ENCODE assay signal across 21 mouse cellular contexts in genomic region chr1:175082104-175082503, GRCm38 (mm10).
DNase-seq lines count a peak whose midpoint lies in the region; ATAC-seq and TF ChIP-seq lines count a peak whose summit lies in the region.
"Had no signal": no experiment of that assay in that cellular context is flagged by ENCODE, and none has a peak within 500 bp of the region (broad histone marks: within the 10 kb centered on the region; RNA-seq: fewer than 3 reads in every experiment).

No protein-coding gene starts in this region.

- H3K27me3 ChIP-seq in heart, embryonic 15.5 days, result no peaks in the 10 kb centered on the region
- H3K27me3 ChIP-seq in heart, adult 2 months (ENCODE audit: control insufficient read depth, insufficient read depth, low read length), result no peaks in the 10 kb centered on the region
- H3K27me3 ChIP-seq in liver, embryonic 15.5 days, result no peaks in the 10 kb centered on the region
- H3K27me3 ChIP-seq: embryonic facial prominence, embryonic 15.5 days; forebrain, embryonic 12.5 days; megakaryocyte, embryonic 14.5 days; neural tube, embryonic 12.5 days; Patski had no signal

- intact Hi-C loops in heart, adult 2 months (cut with DNase I), result no loop called here

- no peak overlapping the region for H3K9ac ChIP-seq in heart, embryonic 15.5 days
- no peak overlapping the region for H3K9ac ChIP-seq in heart, adult 2 months (ENCODE audit: low read depth, low read length)
- H3K9ac ChIP-seq in liver, embryonic 15.5 days, result no peak overlapping the region
- H3K9ac ChIP-seq: embryonic facial prominence, embryonic 15.5 days; forebrain, embryonic 12.5 days; neural tube, embryonic 12.5 days had no signal

- H3K4me3 ChIP-seq in heart, embryonic 15.5 days, result no peak overlapping the region
- H3K4me3 ChIP-seq in heart, adult 2 months, result no peak overlapping the region
- H3K4me3 ChIP-seq in liver, embryonic 15.5 days (replicated peaks), result no peak overlapping the region
- H3K4me3 ChIP-seq: embryonic facial prominence, embryonic 15.5 days; forebrain, embryonic 12.5 days; megakaryocyte, embryonic 14.5 days; neural tube, embryonic 12.5 days had no signal

- TF ChIP-seq POLR2A in heart, adult 2 months (IDR thresholded peaks at IDR 0.05; ENCODE audit: insufficient read depth, low read depth, low read length), result no peak

- no peaks in the 10 kb centered on the region for H3K9me3 ChIP-seq in heart, embryonic 15.5 days (replicated peaks)
- no peaks in the 10 kb centered on the region for H3K9me3 ChIP-seq in liver, embryonic 15.5 days (replicated peaks)
- H3K9me3 ChIP-seq: embryonic facial prominence, embryonic 15.5 days; forebrain, embryonic 12.5 days; megakaryocyte, embryonic 14.5 days; neural tube, embryonic 12.5 days had no signal

- no peak for TF ChIP-seq EP300 in heart, adult 2 months (IDR thresholded peaks at IDR 0.05; ENCODE audit: insufficient read depth, low read depth, low read length)

- no peaks in the 10 kb centered on the region for H3K36me3 ChIP-seq in heart, embryonic 15.5 days
- H3K36me3 ChIP-seq in heart, adult 2 months (ENCODE audit: control insufficient read depth, insufficient read depth, low read length), result no peaks in the 10 kb centered on the region
- no peaks in the 10 kb centered on the region for H3K36me3 ChIP-seq in liver, embryonic 15.5 days (replicated peaks)
- H3K36me3 ChIP-seq: embryonic facial prominence, embryonic 15.5 days; forebrain, embryonic 12.5 days; neural tube, embryonic 12.5 days had no signal

- TF ChIP-seq CTCF in heart, adult 2 months (IDR thresholded peaks at IDR 0.05), result no peak

- no peaks in the 10 kb centered on the region for H3K79me2 ChIP-seq in heart, adult 2 months (replicated peaks; ENCODE audit: control insufficient read depth, insufficient read depth, low read length)

- peak; percentile 83 for ATAC-seq in heart, embryonic 15.5 days (replicated peaks; ENCODE audit: insufficient number of reproducible peaks, insufficient read depth, low FRiP score, low read depth)
- peak; percentile 100 for ATAC-seq in liver, embryonic 15.5 days (ENCODE audit: insufficient read depth)
- ATAC-seq: activated CD4-positive, CD25-positive, alpha-beta regulatory T cell, adult 4 months; lung, postnatal 0 days; Patski had no signal

- H3K4me2 ChIP-seq in heart, embryonic 15.5 days, result no peak overlapping the region
- peak overlapping the region; percentile 27 for H3K4me2 ChIP-seq in liver, embryonic 15.5 days
- H3K4me2 ChIP-seq: embryonic facial prominence, embryonic 15.5 days; forebrain, embryonic 12.5 days; neural tube, embryonic 12.5 days had no signal

- H3K4me1 ChIP-seq in heart, embryonic 15.5 days (replicated peaks), result peaks cover 5% of the 10 kb centered on the region
- no peaks in the 10 kb centered on the region; the same call in 1 of the 2 replicates for H3K4me1 ChIP-seq in heart, adult 2 months (ENCODE audit: control insufficient read depth, insufficient read depth, low read length)
- peaks cover 11% of the 10 kb centered on the region for H3K4me1 ChIP-seq in liver, embryonic 15.5 days (replicated peaks)
- H3K4me1 ChIP-seq: embryonic facial prominence, embryonic 15.5 days; forebrain, embryonic 12.5 days; megakaryocyte, embryonic 14.5 days; neural tube, embryonic 12.5 days had no signal

- no peak overlapping the region for H3K27ac ChIP-seq in heart, embryonic 15.5 days
- H3K27ac ChIP-seq in heart, adult 2 months, result no peak overlapping the region
- H3K27ac ChIP-seq in liver, embryonic 15.5 days (replicated peaks), result peak overlapping the region; percentile 86
- H3K27ac ChIP-seq: embryonic facial prominence, embryonic 15.5 days; forebrain, embryonic 12.5 days; neural tube, embryonic 12.5 days had no signal

- no peak for DNase-seq in heart, adult 2 months
- peak; percentile 4 to 31 for DNase-seq in spleen, postnatal 36 days (ENCODE audit: low spot score in 2 of 2)
- DNase-seq in spleen, adult 18-20 months, result no peak
- no peak for DNase-seq in right cerebral cortex, adult 18-20 months
- DNase-seq in retina, embryonic 14.5 days (ENCODE audit: low spot score), result no peak
- DNase-seq: adrenal gland, postnatal 14 days; cerebellum, adult 8-10 months; gastrocnemius, postnatal 14 days; kidney, adult 9 months; kidney, postnatal 4 days; right cerebral cortex, postnatal 14 days; thymus, postnatal 4 days had no signal

- WGBS in heart, embryonic 15.5 days, result 19% methylated on average over 1 of the region's 1 CpGs
- 13% methylated on average over 1 of the region's 1 CpGs for WGBS in heart, adult 2 months
- 31% methylated on average over 1 of the region's 1 CpGs for WGBS in liver, embryonic 15.5 days (ENCODE audit: insufficient replicate concordance)

Comparison
In these comparisons a context has a peak if more than half of its experiments do, and no peak if none do; other contexts are left out.
1. DNase-seq: peak in spleen, postnatal 36 days (2 of 2); none in heart, adult 2 months (0 of 2), spleen, adult 18-20 months (0 of 2), right cerebral cortex, adult 18-20 months (single experiment) and retina, embryonic 14.5 days (single experiment).